Mouse (Mus musculus) induced T-regulatory cell, adult 2 months (primary cell): ENCODE results near the gene Asgr1.
"Not testable (repeated sequence)": the region's sequence is repeated elsewhere in the genome, so short reads cannot be mapped to it uniquely, and the experiment has no call there.

Experiments used
- DNase-seq: peaks from one replicate; pipeline ENCODE4 v3.0.0-alpha.2; 2012; ENCODE audit warnings: low read depth

The Asgr1 gene

GRCm38 (mm10) chr11:70053898-70054570, at the start of gene Asgr1:
Gene Asgr1 (plus strand): TSS chr11:70054085.
- no peak for DNase-seq

- DNase-seq = peak; percentile 58
Measured at GRCm38 (mm10) chr11:70005521-70005920, 48.4 kb upstream of the Asgr1 start.

GRCm38 (mm10) chr11:70010033-70010432, 43.9 kb upstream of the Asgr1 start:
- no peak for DNase-seq

GRCm38 (mm10) chr11:70010548-70010947, 43.3 kb upstream of the Asgr1 start:
- no peak for DNase-seq

GRCm38 (mm10) chr11:70010961-70011360, 42.9 kb upstream of the Asgr1 start:
- no peak for DNase-seq

GRCm38 (mm10) chr11:70012931-70013330, 41.0 kb upstream of the Asgr1 start:
- no peak for DNase-seq

GRCm38 (mm10) chr11:70013408-70013807, 40.5 kb upstream of the Asgr1 start:
- DNase-seq = no peak

GRCm38 (mm10) chr11:70014051-70014450, 39.8 kb upstream of the Asgr1 start:
- no peak for DNase-seq

GRCm38 (mm10) chr11:70014880-70015558, 38.9 kb upstream of the Asgr1 start, which contains the start of gene Acadvl:
Gene Acadvl (minus strand): TSS chr11:70015411.
- DNase-seq = peak; percentile 89

- no peak for DNase-seq
Measured at GRCm38 (mm10) chr11:70015677-70016076, 38.2 kb upstream of the Asgr1 start.

GRCm38 (mm10) chr11:70016177-70016576, 37.7 kb upstream of the Asgr1 start:
- not testable (repeated sequence) for DNase-seq

- no peak for DNase-seq
Measured at GRCm38 (mm10) chr11:70016669-70017068, 37.2 kb upstream of the Asgr1 start, which contains the start of gene Dlg4. Gene Dlg4 (plus strand): TSS chr11:70016942.

GRCm38 (mm10) chr11:70017199-70017767, 36.6 kb upstream of the Asgr1 start:
- DNase-seq = no peak

GRCm38 (mm10) chr11:70018131-70018990, 35.5 kb upstream of the Asgr1 start:
- DNase-seq = peak; percentile 59

GRCm38 (mm10) chr11:70019495-70020021, 34.3 kb upstream of the Asgr1 start:
- no peak for DNase-seq

GRCm38 (mm10) chr11:70020022-70020631, 33.8 kb upstream of the Asgr1 start:
- DNase-seq = peak; percentile 53

GRCm38 (mm10) chr11:70020731-70021263, 33.1 kb upstream of the Asgr1 start:
- DNase-seq = peak; percentile 84

- peak; percentile 98 for DNase-seq
Measured at GRCm38 (mm10) chr11:70021264-70022132, 32.4 kb upstream of the Asgr1 start.

- no peak for DNase-seq
Measured at GRCm38 (mm10) chr11:70023481-70024150, 30.3 kb upstream of the Asgr1 start.

- DNase-seq = no peak
Measured at GRCm38 (mm10) chr11:70024151-70024514, 29.8 kb upstream of the Asgr1 start.
